In the genomic region with DNA sequence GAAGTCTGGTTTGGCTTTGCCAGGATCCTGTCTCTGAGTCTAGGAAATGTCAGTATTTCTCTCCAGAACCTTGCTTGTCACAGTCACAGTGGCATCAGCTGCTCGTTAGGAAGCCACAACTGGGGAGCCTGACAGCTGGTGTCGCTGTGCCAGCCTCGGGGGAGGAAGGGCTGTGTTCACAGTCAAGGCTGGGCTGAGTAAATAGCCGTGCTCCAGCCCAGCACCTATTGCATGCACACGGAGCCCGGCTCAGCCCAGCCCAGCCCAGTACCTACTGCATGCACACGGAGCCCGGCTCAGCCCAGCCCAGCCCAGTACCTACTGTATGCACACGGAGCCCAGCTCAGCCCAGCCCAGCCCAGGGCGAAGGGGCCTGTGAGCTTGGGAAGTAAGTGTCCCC, we compare ENCODE assay signal across 9 mouse cellular contexts. TPM values are rescaled to one million over a fixed set of nuclear protein-coding genes. Genes with fewer than 3 reads are reported as not detected.
DNase-seq lines count a peak whose midpoint lies in the region; ATAC-seq lines count a peak whose summit lies in the region.
"Had no signal": no experiment of that assay in that cellular context is flagged by ENCODE, and none has a peak within 500 bp of the region (broad histone marks: within the 10 kb centered on the region; RNA-seq: fewer than 3 reads in every experiment).

No protein-coding gene starts in this region.

- H3K36me3 ChIP-seq in hindbrain, embryonic 13.5 days = no peaks in the 10 kb centered on the region
- no peaks in the 10 kb centered on the region for H3K36me3 ChIP-seq in neural tube, embryonic 15.5 days
- H3K36me3 ChIP-seq in limb, embryonic 10.5 days = no peaks in the 10 kb centered on the region

- 54% methylated on average over 10 of the region's 10 CpGs for WGBS in hindbrain, embryonic 13.5 days
- WGBS in neural tube, embryonic 15.5 days = 51% methylated on average over 10 of the region's 10 CpGs
- WGBS in limb, embryonic 10.5 days = 72% methylated on average over 10 of the region's 10 CpGs

- 0 out of 2 replicates have a peak, but pooled peaks cover 5% of the 10 kb centered on the region for H3K27me3 ChIP-seq in hindbrain, embryonic 13.5 days
- H3K27me3 ChIP-seq in neural tube, embryonic 15.5 days (replicated peaks) = no peaks in the 10 kb centered on the region
- no peaks in the 10 kb centered on the region for H3K27me3 ChIP-seq in limb, embryonic 10.5 days (ENCODE audit: low read depth, poor library complexity, severe bottlenecking)

- peak; percentile 24 to 37 for DNase-seq in kidney, postnatal 4 days
- no peak for DNase-seq in kidney, adult 18-20 months
- DNase-seq in brain, adult 2 months (ENCODE audit: low read depth, low spot score) = peak; percentile 79
- DNase-seq in limb, embryonic 10.5 days (ENCODE audit: low spot score) = no peak

- peaks cover 19% of the 10 kb centered on the region for H3K4me1 ChIP-seq in hindbrain, embryonic 13.5 days (replicated peaks)
- H3K4me1 ChIP-seq in neural tube, embryonic 15.5 days = peaks cover 16% of the 10 kb centered on the region
- peaks cover 27% of the 10 kb centered on the region for H3K4me1 ChIP-seq in limb, embryonic 10.5 days

- ATAC-seq in hindbrain, embryonic 13.5 days (ENCODE audit: low FRiP score) = peak; percentile 75
- no peak for ATAC-seq in neural tube, embryonic 15.5 days (ENCODE audit: low FRiP score)
- no peak for ATAC-seq in inflammation-experienced regulatory T-cells, adult 6 months

- H3K9me3 ChIP-seq in hindbrain, embryonic 13.5 days = no peaks in the 10 kb centered on the region
- H3K9me3 ChIP-seq in neural tube, embryonic 15.5 days (replicated peaks) = no peaks in the 10 kb centered on the region
- H3K9me3 ChIP-seq in limb, embryonic 10.5 days (replicated peaks) = no peaks in the 10 kb centered on the region

- H3K4me3 ChIP-seq in hindbrain, embryonic 13.5 days = no peak overlapping the region
- H3K4me3 ChIP-seq in neural tube, embryonic 15.5 days (replicated peaks) = no peak overlapping the region
- H3K4me3 ChIP-seq in limb, embryonic 10.5 days = no peak overlapping the region

- no peak overlapping the region for H3K4me2 ChIP-seq in hindbrain, embryonic 13.5 days
- no peak overlapping the region for H3K4me2 ChIP-seq in neural tube, embryonic 15.5 days

- H3K27ac ChIP-seq in hindbrain, embryonic 13.5 days = peak overlapping the region; percentile 50
- peak overlapping the region; percentile 41; the same call in 1 of the 2 replicates for H3K27ac ChIP-seq in neural tube, embryonic 15.5 days (replicated peaks)
- no peak overlapping the region for H3K27ac ChIP-seq in limb, embryonic 10.5 days
- H3K27ac ChIP-seq: liver, embryonic 14.5 days had no signal

- no peak overlapping the region for H3K9ac ChIP-seq in hindbrain, embryonic 13.5 days
- H3K9ac ChIP-seq in neural tube, embryonic 15.5 days (replicated peaks) = no peak overlapping the region
- H3K9ac ChIP-seq: liver, embryonic 14.5 days had no signal

RNA-seq across cellular contexts. Expression of a gene that starts 9.6 kb away (rescaled TPM):
- 0.06 and 0.13 TPM in 2 replicates for polyA plus RNA-seq in hindbrain, embryonic 13.5 days (2015; fragmentation: Nextera tagmentation; extraction: Ambion mirVana)
- 0.23 TPM in 1 of 2 replicates, not detected in the other for polyA plus RNA-seq in neural tube, embryonic 15.5 days (2015; fragmentation: Nextera tagmentation; extraction: Ambion mirVana)
- polyA plus RNA-seq in limb, embryonic 10.5 days (2016; fragmentation: Nextera tagmentation; extraction: Ambion mirVana) = 0.09 TPM in 1 of 2 replicates, not detected in the other
- not detected for polyA plus RNA-seq in inflammation-experienced regulatory T-cells, adult 6 months (2017; shearing (Covaris generic))
- polyA plus RNA-seq: kidney, embryonic 14.5 days had no signal

RNA-seq across cellular contexts. Expression of a gene that starts 10.9 kb away (rescaled TPM):
- polyA plus RNA-seq in hindbrain, embryonic 13.5 days (2015; fragmentation: Nextera tagmentation; extraction: Ambion mirVana) = 3.8 and 4.1 TPM in 2 replicates
- polyA plus RNA-seq in neural tube, embryonic 15.5 days (2015; fragmentation: Nextera tagmentation; extraction: Ambion mirVana) = 2.5 and 2.6 TPM in 2 replicates
- polyA plus RNA-seq in limb, embryonic 10.5 days (2016; fragmentation: Nextera tagmentation; extraction: Ambion mirVana) = 1.2 and 1.3 TPM in 2 replicates
- not detected for polyA plus RNA-seq in inflammation-experienced regulatory T-cells, adult 6 months (2017; shearing (Covaris generic))

RNA-seq across cellular contexts. Expression of a gene that starts 23.3 kb away (rescaled TPM):
- polyA plus RNA-seq in hindbrain, embryonic 13.5 days (2015; fragmentation: Nextera tagmentation; extraction: Ambion mirVana) = 0.44 and 0.91 TPM in 2 replicates
- polyA plus RNA-seq in neural tube, embryonic 15.5 days (2015; fragmentation: Nextera tagmentation; extraction: Ambion mirVana) = 0.42 and 0.60 TPM in 2 replicates
- polyA plus RNA-seq in limb, embryonic 10.5 days (2016; fragmentation: Nextera tagmentation; extraction: Ambion mirVana) = 0.64 and 0.80 TPM in 2 replicates
- polyA plus RNA-seq in inflammation-experienced regulatory T-cells, adult 6 months (2017; shearing (Covaris generic)) = not detected

RNA-seq across cellular contexts. Expression of a gene that starts 27.7 kb away (rescaled TPM):
- polyA plus RNA-seq in hindbrain, embryonic 13.5 days (2015; fragmentation: Nextera tagmentation; extraction: Ambion mirVana) = 0.90 and 1.8 TPM in 2 replicates
- polyA plus RNA-seq in neural tube, embryonic 15.5 days (2015; fragmentation: Nextera tagmentation; extraction: Ambion mirVana) = 0.72 and 1.5 TPM in 2 replicates
- not detected in 2 replicates for polyA plus RNA-seq in limb, embryonic 10.5 days (2016; fragmentation: Nextera tagmentation; extraction: Ambion mirVana)
- 1 to 10 TPM in 1 of 3 experiments, under 1 TPM in 2; 0.20 to 3.8 (median 0.67) TPM for polyA plus RNA-seq in inflammation-experienced regulatory T-cells, adult 6 months (2017; shearing (Covaris generic))
- polyA plus RNA-seq: kidney, embryonic 14.5 days; liver, embryonic 14.5 days had no signal

Comparison
In these comparisons a context has a peak if more than half of its experiments do, and no peak if none do; other contexts are left out.
1. DNase-seq: peak in kidney, postnatal 4 days (2 of 2) and brain, adult 2 months (single experiment); none in kidney, adult 18-20 months (single experiment) and limb, embryonic 10.5 days (single experiment).